Mouse (Mus musculus): ENCODE measurements around the gene Elob. TPM values are rescaled to one million over a fixed set of nuclear protein-coding genes. Genes with fewer than 3 reads are reported as not detected.

The Elob gene
- total RNA-seq, 2 experiments from 2014 or later: 345 to 363 TPM

DNA sequence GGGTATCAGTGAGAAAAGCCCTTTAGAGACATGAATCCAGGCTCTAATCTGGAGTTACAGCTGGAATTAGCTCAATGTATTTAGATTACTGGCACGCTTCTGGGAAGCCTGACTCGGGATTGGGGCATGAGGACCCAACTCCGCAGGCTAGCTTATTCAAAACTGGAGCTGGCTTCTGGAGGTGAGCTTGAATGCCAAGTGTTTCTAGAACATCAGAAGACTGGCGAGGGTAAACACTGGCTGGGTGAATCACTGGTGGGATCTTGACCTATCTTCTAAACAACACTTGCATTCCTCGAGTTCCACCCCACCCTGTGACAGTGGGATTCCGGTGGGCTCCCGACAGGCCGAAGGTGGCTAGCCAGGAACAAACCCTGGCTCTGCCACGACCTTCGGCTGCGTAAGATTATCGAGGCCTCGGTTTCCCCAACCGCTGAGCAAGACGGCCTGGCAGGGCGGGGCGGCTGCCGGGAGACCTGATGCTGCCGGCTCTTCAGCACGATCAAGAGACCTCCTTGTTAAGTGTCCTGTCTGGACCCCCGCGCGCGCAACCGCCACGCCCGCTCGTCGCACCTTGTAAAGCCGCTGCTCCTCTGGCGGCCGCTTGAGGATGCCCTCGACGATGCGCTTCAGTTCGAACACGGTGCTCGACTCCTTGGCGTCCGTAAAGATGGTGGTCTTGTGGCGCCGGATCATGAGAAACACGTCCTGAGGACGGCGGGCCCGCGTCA, 500 bp downstream of the Elob start:
- intact Hi-C loops (cut with DNase I): loop anchor here (1.0 to 5.0 kb wide), 4 partner anchors 24 to 81 kb away; partner anchors contain the start of genes Flywch1, Kremen2 and Srrm2
- DNase-seq: peak in 1 of 2 experiments; percentile 50

GRCm38 (mm10) chr17:23825591-23825990, 3.3 kb downstream of the Elob start:
- intact Hi-C loops (cut with DNase I): loop anchor here (5.0 kb wide), 2 partner anchors 33 to 78 kb away; partner anchors contain the start of genes Kremen2 and Srrm2
- DNase-seq: no peak

- intact Hi-C loops (cut with DNase I): loop anchor here (2.0 kb wide), 1 partner anchor 17 kb away; no protein-coding TSS in a partner anchor
- no peak for DNase-seq
These were observed 5.3 kb downstream of the Elob start for GRCm38 (mm10) chr17:23823614-23824013.

GRCm38 (mm10) chr17:23823018-23823417, 5.9 kb downstream of the Elob start:
- no peak for DNase-seq
- intact Hi-C loops (cut with DNase I): loop anchor here (2.0 kb wide), 1 partner anchor 16 kb away; no protein-coding TSS in a partner anchor

DNA sequence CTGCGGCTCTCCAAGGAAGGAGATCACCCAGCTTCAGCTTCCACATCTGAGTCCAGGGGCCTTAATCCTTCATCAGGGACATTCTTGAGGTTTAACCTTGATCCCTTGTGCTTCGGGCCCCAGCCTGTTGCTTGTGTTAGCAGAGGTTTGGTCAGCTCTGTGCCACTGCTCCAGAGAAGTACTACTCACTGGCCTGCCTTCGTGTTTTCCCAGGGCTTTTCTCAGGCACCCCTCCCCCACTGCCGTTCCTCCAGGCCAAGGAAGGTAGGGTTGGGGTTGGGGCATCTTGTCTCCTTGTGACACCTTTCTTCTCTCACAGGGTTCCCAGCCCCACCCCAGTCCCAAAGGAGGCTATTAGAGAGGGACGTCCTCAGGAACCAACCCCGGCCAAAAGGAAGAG, 6.8 kb downstream of the Elob start:
- no peak for DNase-seq
- intact Hi-C loops (cut with DNase I): loop anchor here (2.0 kb wide), 1 partner anchor 15 kb away; no protein-coding TSS in a partner anchor

DNA sequence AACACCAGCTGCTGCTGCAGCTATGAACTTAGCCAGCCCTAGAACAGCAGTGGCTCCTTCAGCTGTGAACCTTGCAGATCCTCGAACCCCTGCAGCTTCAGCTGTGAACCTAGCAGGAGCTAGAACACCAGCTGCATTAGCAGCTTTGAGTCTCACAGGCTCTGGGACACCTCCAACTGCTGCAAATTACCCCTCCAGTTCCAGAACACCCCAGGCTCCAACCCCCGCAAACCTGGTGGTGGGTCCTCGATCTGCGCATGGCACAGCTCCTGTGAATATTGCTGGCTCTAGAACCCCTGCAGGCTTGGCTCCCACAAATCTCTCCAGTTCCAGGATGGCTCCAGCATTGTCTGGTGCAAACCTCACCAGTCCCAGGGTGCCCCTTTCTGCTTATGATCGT, 8.2 kb downstream of the Elob start:
- DNase-seq: no peak
- intact Hi-C loops (cut with DNase I): no loop called here

- intact Hi-C loops (cut with DNase I): no loop called here
- DNase-seq: no peak
These were observed 9.7 kb downstream of the Elob start for GRCm38 (mm10) chr17:23819235-23819634.

DNA sequence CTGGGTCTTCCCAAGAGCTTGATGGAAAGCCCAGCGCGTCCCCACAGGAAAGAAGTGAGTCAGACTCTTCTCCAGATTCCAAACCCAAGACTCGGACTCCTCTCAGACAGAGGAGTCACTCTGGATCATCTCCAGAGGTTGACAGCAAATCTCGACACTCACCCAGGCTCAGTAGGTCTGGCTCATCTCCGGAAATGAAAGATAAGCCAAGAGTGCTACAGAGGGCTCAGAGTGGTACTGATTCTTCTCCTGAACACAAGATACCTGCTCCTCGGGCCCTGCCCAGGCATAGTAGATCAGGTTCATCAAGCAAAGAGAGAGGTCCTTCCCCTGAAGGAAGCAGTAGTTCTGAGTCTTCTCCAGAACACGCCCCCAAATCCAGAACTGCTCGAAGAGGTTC, 10.4 kb downstream of the Elob start:
- no peak for DNase-seq
- intact Hi-C loops (cut with DNase I): no loop called here

DNA sequence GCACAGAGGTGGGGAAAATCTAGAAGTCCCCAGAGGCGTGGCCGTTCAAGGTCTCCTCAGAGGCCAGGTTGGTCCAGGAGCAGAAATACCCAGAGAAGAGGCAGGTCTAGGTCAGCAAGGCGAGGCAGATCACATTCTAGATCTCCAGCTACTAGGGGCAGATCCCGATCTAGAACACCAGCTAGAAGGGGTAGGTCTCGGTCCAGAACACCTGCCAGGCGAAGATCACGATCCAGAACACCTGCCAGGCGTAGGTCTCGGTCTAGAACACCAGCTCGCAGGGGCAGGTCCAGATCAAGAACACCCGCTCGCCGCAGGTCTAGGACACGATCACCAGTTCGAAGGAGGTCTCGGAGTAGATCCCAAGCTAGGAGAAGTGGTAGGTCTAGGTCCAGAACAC, 13.3 kb downstream of the Elob start:
- no peak for DNase-seq
- intact Hi-C loops (cut with DNase I): no loop called here

DNA sequence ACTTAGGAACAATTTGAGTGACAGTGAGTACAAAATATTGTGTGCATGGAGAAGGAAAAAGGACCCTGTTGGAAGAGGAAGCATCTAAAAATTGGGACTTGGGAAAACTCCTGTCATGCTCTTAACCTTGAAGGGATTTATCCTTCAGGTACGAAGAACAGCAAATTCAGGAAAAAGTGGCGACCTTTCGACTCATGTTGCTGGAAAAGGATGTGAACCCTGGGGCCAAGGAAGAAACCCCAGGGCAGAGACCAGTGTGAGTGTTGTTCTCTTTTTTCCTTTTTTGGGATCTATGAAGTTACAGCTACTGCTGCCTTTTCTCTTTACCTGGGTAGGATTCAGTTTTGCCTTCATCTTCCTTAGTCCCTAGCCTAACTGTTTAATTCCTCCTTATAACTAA, 21.0 kb downstream of the Elob start:
- intact Hi-C loops (cut with DNase I): loop anchor here (2.0 to 5.0 kb wide), 2 partner anchors 15 to 56 kb away; no protein-coding TSS in a partner anchor
- DNase-seq: no peak

DNA sequence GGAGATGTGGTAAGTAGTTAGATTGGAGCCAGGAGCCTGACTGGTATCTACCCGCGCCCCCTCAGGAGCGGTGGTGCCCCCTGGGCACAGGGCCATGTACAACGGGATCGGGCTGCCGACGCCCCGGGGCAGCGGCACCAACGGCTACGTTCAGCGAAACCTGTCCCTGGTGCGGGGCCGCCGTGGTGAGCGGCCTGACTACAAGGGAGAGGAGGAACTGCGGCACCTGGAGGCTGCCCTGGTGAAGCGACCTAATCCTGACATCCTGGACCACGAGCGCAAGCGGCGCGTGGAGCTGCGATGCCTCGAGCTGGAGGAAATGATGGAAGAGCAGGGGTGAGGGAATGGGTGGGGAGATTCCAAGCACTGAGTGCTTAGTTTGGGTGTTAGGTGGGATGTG, 22.1 kb downstream of the Elob start:
- peak in 1 of 2 experiments; percentile 41 for DNase-seq
- intact Hi-C loops (cut with DNase I): loop anchor here (2.0 to 5.0 kb wide), 2 partner anchors 16 to 55 kb away; no protein-coding TSS in a partner anchor

GRCm38 (mm10) chr17:23804426-23805085, 24.4 kb downstream of the Elob start:
- intact Hi-C loops (cut with DNase I): loop anchor here (1.0 to 5.0 kb wide), 2 partner anchors 25 to 52 kb away; partner anchors contain the start of gene Elob
- DNase-seq: no peak

DNA sequence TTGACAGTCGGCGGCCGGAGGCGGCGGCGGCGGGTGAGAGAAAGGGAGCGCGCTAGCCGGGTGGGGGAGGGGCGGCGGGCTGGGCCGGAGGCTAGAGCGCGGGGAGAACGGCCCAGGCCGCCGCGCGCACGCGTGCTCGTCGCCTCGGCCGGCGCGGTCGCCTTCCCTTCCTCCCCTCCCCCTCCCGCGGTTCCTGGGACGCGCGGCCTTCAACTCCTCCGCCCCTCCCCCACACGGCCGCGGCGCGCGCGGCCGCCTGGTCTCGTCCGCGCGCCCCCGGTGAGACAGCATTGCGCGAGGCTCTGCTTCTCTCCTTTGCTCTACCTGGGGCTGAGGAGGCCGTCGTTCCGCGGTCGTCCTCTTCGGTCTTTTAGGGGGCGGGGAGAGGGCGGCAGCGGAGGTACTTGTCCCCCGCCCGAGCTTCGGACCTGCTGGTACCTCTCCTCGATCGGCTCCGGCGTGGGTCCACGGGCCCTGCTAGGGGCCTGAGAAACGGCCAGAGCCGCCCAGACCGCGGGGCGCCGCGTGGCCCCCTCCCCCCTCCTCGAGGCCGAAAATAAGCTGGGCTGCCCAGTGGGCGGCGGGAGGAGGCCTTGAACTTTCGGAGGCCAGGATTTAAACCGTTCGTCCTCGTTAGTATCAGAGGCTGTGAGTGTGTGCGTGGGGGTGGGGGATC, 25.4 kb downstream of the Elob start:
- DNase-seq: peak in 1 of 2 experiments; percentile 69
- intact Hi-C loops (cut with DNase I): loop anchor here (1.0 kb wide), 1 partner anchor 26 kb away; the partner anchor contains the start of gene Elob

DNA sequence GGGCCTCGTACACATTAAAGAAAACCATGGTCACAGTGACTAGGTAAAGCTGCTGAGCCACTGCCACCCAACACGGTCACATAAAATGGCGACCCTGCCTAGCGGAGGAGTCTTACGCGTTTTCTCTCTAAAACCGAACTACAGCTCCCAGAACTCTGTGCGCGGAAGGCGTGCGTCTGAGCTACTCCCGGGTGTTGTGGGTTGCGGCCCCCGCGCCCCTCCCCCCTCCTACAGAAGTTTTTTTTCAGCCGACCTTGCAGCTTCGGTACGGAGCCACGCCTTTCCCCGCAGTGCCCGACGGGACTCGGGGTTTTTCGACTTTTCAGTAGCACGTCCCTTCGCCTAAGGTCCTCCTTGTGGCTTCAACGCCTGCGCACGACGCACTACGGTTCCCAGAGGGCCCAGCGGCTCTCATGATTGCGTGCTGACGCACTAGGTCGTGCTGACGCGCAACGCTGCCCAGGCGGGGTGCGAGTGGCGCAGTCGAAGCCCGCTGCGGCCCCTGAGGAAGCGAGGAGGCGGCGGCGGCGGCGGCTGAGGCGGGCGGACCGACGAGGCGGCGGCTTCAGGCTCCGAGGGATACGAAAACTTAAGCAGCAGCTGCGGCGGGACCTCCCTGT, 26.1 kb downstream of the Elob start:
- DNase-seq: peak; percentile 94 to 95
- intact Hi-C loops (cut with DNase I): no loop called here

- intact Hi-C loops (cut with DNase I): no loop called here
- no peak for DNase-seq
These were observed 27.3 kb downstream of the Elob start for GRCm38 (mm10) chr17:23801627-23802026.

GRCm38 (mm10) chr17:23797316-23797715, 31.6 kb downstream of the Elob start:
- intact Hi-C loops (cut with DNase I): no loop called here
- DNase-seq: no peak

DNA sequence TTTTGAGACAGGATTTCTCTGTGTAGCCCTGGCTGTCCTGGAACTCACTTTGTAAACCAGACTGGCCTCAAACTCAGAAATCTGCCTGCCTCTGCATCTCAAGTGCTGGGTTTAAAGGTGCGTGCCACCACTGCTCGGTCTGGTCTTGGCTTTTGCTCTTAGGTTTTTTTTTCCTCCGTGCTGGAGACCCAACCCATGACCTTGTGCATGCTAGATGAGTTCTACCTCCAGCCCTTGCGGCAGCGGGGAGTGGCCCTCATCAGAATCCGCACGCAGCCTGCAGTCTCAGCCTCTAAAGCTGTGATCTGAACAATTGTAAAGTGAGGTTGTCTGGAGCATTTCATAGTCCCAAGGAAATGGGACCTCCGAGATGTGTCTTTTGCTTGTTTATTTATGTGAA, 33.6 kb downstream of the Elob start:
- no peak for DNase-seq
- intact Hi-C loops (cut with DNase I): no loop called here

- DNase-seq: no peak
- intact Hi-C loops (cut with DNase I): loop anchor here (5.0 kb wide), 1 partner anchor 36 kb away; the partner anchor contains the start of gene Elob
These were observed 37.9 kb downstream of the Elob start for GRCm38 (mm10) chr17:23791079-23791357.

DNA sequence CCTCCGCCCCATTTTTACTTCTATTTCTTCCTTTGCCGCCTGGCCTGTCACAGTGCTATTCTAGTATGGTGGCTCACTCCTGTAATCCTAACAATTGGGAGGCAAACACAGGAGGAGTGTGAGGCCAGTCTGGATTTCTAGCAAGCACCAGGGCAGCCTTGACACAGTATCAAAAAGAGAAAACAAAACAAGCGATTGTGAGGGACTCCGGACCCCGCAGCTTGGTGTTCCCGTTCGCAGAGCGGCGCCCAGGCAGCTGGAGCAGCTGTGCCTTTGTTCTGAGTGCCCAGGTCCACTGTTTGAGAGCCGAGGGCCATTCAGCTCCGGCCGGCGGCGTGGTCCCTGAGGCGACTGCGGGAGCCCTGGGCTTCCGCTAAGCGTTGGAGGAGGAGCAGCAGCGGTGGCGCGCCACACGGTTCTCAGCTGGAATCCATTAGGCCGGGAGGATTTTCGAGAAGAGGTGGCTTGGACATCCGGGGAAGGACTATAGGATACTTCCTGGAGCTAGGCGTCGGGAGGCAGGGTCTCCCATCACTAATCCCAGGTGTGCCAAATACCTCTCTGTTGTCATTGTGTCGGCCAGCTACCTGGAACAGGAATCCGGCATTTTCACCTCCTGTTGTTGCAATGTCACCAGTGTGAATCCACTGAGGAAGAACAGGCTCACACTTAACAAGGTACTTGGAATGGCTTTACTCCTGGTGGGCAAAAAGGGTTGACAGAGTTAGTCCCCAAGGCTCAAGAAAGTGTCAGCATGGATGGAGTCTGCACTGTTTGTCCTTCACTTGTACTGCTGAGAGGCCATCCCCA, 38.5 kb downstream of the Elob start, which contains the start of gene Srrm2:
Gene Srrm2 (plus strand): TSS at position 264 of the 810 bp plus-strand sequence.
- intact Hi-C loops (cut with DNase I): loop anchor here (5.0 kb wide), 1 partner anchor 37 kb away; the partner anchor contains the start of gene Elob
- DNase-seq: peak; percentile 65 to 68

Measured in heart, postnatal 36 days (tissue).